Mouse (Mus musculus) forebrain, embryonic 15.5 days (tissue): Measurements from ENCODE around the gene Rad51b. TPM values are rescaled to one million over a fixed set of nuclear protein-coding genes. Genes with fewer than 3 reads are reported as not detected.
A peak's percentile ranks its signal among the peaks of the same experiment; 100 is the strongest.

Experiments used
- ATAC-seq: fragments of 200-750 bp; cut with Nextera tagmentation; replicated peaks from 2 replicates; pipeline ENCODE4 v1.8.0; 2017; ENCODE audit warnings: mild to moderate bottlenecking, moderate TSS enrichment, moderate library complexity
- H3K27ac ChIP-seq: fragments of 300-500 bp; sonication (generic); replicated peaks from 2 replicates; pipeline ENCODE4 v1.5.1; 2015; ENCODE audit warnings: mild to moderate bottlenecking, inconsistent platforms
- H3K27me3 ChIP-seq: fragments of 300-500 bp; sonication (generic); 2 replicates; pipeline ENCODE4 v1.6.1; 2015; ENCODE audit warnings: inconsistent platforms
- H3K36me3 ChIP-seq: fragments of 300-500 bp; sonication (generic); 2 replicates; pipeline ENCODE4 v1.6.1; 2015; ENCODE audit warnings: mild to moderate bottlenecking, inconsistent platforms
- H3K4me1 ChIP-seq: fragments of 300-500 bp; sonication (generic); 2 replicates; pipeline ENCODE4 v1.6.1; 2015; ENCODE audit warnings: inconsistent platforms
- H3K4me2 ChIP-seq: fragments of 300-500 bp; sonication (generic); replicated peaks from 2 replicates; pipeline ENCODE4 v1.6.1; 2015; ENCODE audit warnings: mild to moderate bottlenecking, inconsistent platforms
- H3K4me3 ChIP-seq: fragments of 300-500 bp; sonication (generic); 2 replicates; pipeline ENCODE4 v1.5.1; 2015; ENCODE audit warnings: mild to moderate bottlenecking, inconsistent platforms
- H3K9ac ChIP-seq: fragments of 300-500 bp; sonication (generic); replicated peaks from 2 replicates; pipeline ENCODE4 v1.6.1; 2015; ENCODE audit warnings: mild to moderate bottlenecking, inconsistent platforms
- H3K9me3 ChIP-seq: fragments of 300-500 bp; sonication (generic); 2 replicates; pipeline ENCODE4 v1.6.1; 2016; ENCODE audit warnings: inconsistent platforms
- WGBS: fragments of 180-500 bp; shearing (Covaris S2); methylation state at CpG from one replicate; pipeline ENCODE4 v1.1.7; 2015; ENCODE audit warnings: mixed read lengths; 5-methylcytosine and 5-hydroxymethylcytosine counted together
- polyA plus RNA-seq: library from polyadenylated mRNA; unstranded; fragments of >200 nt; fragmentation: Nextera tagmentation; extraction: Ambion mirVana; gene quantifications from 2 replicates; pipeline ENCODE4 v1.2.1, GENCODE M21; 2015

The Rad51b gene
- polyA plus RNA-seq, 1 experiment from 2014 or later: 3.0 TPM

GRCm38 (mm10) chr12:79850021-79850420 lies 552.9 kb downstream of the Rad51b start:
- Histone ChIP-seq H3K27ac (no peak overlapping the region), H3K9me3 (no peaks in the 10 kb centered on the region), H3K4me1 (peaks cover 14% of the 10 kb centered on the region), H3K36me3 (no peaks in the 10 kb centered on the region), H3K9ac (no peak overlapping the region), H3K27me3 (no peaks in the 10 kb centered on the region), H3K4me3 (no peak overlapping the region), H3K4me2 (no peak overlapping the region)
- ATAC-seq: no peak
- WGBS: 78% methylated on average over 5 of the region's 5 CpGs

GRCm38 (mm10) chr12:79851898-79852297 lies 554.8 kb downstream of the Rad51b start:
- 93% methylated on average over 8 of the region's 8 CpGs for WGBS
- H3K36me3 ChIP-seq: no peaks in the 10 kb centered on the region
- ATAC-seq: no peak
- no peaks in the 10 kb centered on the region for H3K27me3 ChIP-seq
- no peaks in the 10 kb centered on the region for H3K9me3 ChIP-seq
- H3K4me2 ChIP-seq: no peak overlapping the region
- H3K4me1 ChIP-seq: peaks cover 7% of the 10 kb centered on the region
- H3K9ac ChIP-seq: no peak overlapping the region
- no peak overlapping the region for H3K4me3 ChIP-seq
- no peak overlapping the region for H3K27ac ChIP-seq

- Histone ChIP-seq H3K27me3 (no peaks in the 10 kb centered on the region), H3K9me3 (no peaks in the 10 kb centered on the region), H3K4me2 (no peak overlapping the region), H3K9ac (no peak overlapping the region), H3K36me3 (no peaks in the 10 kb centered on the region), H3K27ac (no peak overlapping the region), H3K4me1 (0 out of 2 replicates have a peak, but pooled peaks cover under 1% of the 10 kb centered on the region), H3K4me3 (no peak overlapping the region)
- ATAC-seq: no peak
- WGBS: 95% methylated on average over 4 of the region's 4 CpGs
Observed at GRCm38 (mm10) chr12:79852606-79853005, 555.5 kb downstream of the Rad51b start.

GRCm38 (mm10) chr12:79853901-79854490 lies 556.9 kb downstream of the Rad51b start:
- WGBS: 79% methylated on average over 5 of the region's 5 CpGs

GRCm38 (mm10) chr12:79854507-79854906 lies 557.4 kb downstream of the Rad51b start:
- no peak overlapping the region for H3K27ac ChIP-seq
- no peak overlapping the region for H3K4me3 ChIP-seq
- 97% methylated on average over 2 of the region's 2 CpGs for WGBS
- no peak overlapping the region for H3K9ac ChIP-seq
- H3K4me2 ChIP-seq: no peak overlapping the region
- no peak for ATAC-seq
- H3K4me1 ChIP-seq: peaks cover 3% of the 10 kb centered on the region
- no peaks in the 10 kb centered on the region for H3K27me3 ChIP-seq
- no peaks in the 10 kb centered on the region for H3K9me3 ChIP-seq
- no peaks in the 10 kb centered on the region for H3K36me3 ChIP-seq

More at GRCm38 (mm10) chr12:79853901-79854490, 556.9 kb downstream of the Rad51b start:
- no peaks in the 10 kb centered on the region for H3K4me1 ChIP-seq
- no peak overlapping the region for H3K9ac ChIP-seq
- no peak for ATAC-seq
- no peak overlapping the region for H3K4me3 ChIP-seq
- no peaks in the 10 kb centered on the region for H3K27me3 ChIP-seq
- H3K27ac ChIP-seq: no peak overlapping the region
- no peaks in the 10 kb centered on the region for H3K9me3 ChIP-seq
- no peaks in the 10 kb centered on the region for H3K36me3 ChIP-seq
- no peak overlapping the region for H3K4me2 ChIP-seq

GRCm38 (mm10) chr12:79856116-79856909 lies 559.2 kb downstream of the Rad51b start:
- no peak overlapping the region for H3K27ac ChIP-seq
- H3K9ac ChIP-seq: no peak overlapping the region
- H3K27me3 ChIP-seq: no peaks in the 10 kb centered on the region
- no peak overlapping the region for H3K4me2 ChIP-seq
- H3K4me3 ChIP-seq: no peak overlapping the region
- WGBS: 88% methylated on average over 11 of the region's 11 CpGs
- no peaks in the 10 kb centered on the region for H3K36me3 ChIP-seq
- H3K4me1 ChIP-seq: peaks cover 7% of the 10 kb centered on the region
- no peaks in the 10 kb centered on the region for H3K9me3 ChIP-seq
- ATAC-seq: no peak

GRCm38 (mm10) chr12:79857704-79858103 lies 560.6 kb downstream of the Rad51b start:
- H3K27ac ChIP-seq: no peak overlapping the region
- no peak overlapping the region for H3K4me2 ChIP-seq
- no peaks in the 10 kb centered on the region for H3K27me3 ChIP-seq
- no peaks in the 10 kb centered on the region for H3K9me3 ChIP-seq
- no peaks in the 10 kb centered on the region for H3K36me3 ChIP-seq
- no peak overlapping the region for H3K9ac ChIP-seq
- no peak overlapping the region for H3K4me3 ChIP-seq
- ATAC-seq: no peak
- 73% methylated on average over 6 of the region's 6 CpGs for WGBS
- H3K4me1 ChIP-seq: peaks cover 7% of the 10 kb centered on the region

- Histone ChIP-seq H3K4me2 (no peak overlapping the region), H3K27me3 (no peaks in the 10 kb centered on the region), H3K4me1 (peaks cover 7% of the 10 kb centered on the region), H3K36me3 (no peaks in the 10 kb centered on the region), H3K4me3 (no peak overlapping the region), H3K27ac (no peak overlapping the region), H3K9ac (no peak overlapping the region), H3K9me3 (no peaks in the 10 kb centered on the region)
- ATAC-seq: no peak
- 87% methylated on average over 11 of the region's 11 CpGs for WGBS
Observed at GRCm38 (mm10) chr12:79858336-79858735, 561.3 kb downstream of the Rad51b start.

GRCm38 (mm10) chr12:79859354-79860247 lies 562.5 kb downstream of the Rad51b start:
- 16% methylated on average over 14 of the region's 14 CpGs for WGBS
- Histone ChIP-seq H3K27ac (peak overlapping the region; percentile 38), H3K27me3 (no peaks in the 10 kb centered on the region), H3K4me3 (no peak overlapping the region), H3K9ac (no peak overlapping the region), H3K36me3 (no peaks in the 10 kb centered on the region), H3K9me3 (no peaks in the 10 kb centered on the region), H3K4me1 (peaks cover 7% of the 10 kb centered on the region), H3K4me2 (no peak overlapping the region)
- no peak; the same call in 1 of the 2 replicates for ATAC-seq

- peak overlapping the region; percentile 38; the same call in 1 of the 2 replicates for H3K27ac ChIP-seq
- H3K27me3 ChIP-seq: no peaks in the 10 kb centered on the region
- H3K9me3 ChIP-seq: no peaks in the 10 kb centered on the region
- ATAC-seq: no peak
- no peak overlapping the region for H3K4me2 ChIP-seq
- H3K4me3 ChIP-seq: no peak overlapping the region
- 76% methylated on average over 2 of the region's 2 CpGs for WGBS
- H3K36me3 ChIP-seq: no peaks in the 10 kb centered on the region
- H3K4me1 ChIP-seq: peaks cover 7% of the 10 kb centered on the region
- no peak overlapping the region for H3K9ac ChIP-seq
Observed at GRCm38 (mm10) chr12:79860248-79860555, 563.1 kb downstream of the Rad51b start.
